8 mouse cellular contexts compared by ENCODE assay signal in the genomic region with DNA sequence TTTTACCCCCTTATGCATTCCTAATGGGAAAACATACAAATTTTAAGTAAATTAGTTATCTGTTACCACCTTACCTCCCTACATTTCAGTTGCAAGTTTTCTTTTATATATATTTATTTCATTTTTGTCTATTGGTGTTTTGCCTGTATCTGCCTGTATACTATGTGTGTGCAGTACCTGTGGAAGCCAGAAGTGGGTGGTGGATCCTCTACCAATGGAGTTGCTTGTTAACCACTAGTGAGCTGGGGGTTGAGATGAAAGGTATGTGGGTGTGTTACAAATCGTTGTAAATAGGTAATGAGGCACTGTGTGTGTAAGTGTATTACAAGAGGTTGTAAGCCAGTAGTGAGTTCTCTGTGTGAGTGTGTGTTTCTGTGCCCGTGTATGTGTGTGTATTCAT. TPM values are rescaled to one million over a fixed set of nuclear protein-coding genes. Genes with fewer than 3 reads are reported as not detected.
A peak's percentile ranks its signal among the peaks of the same experiment; 100 is the strongest.
DNase-seq lines count a peak whose midpoint lies in the region; ATAC-seq lines count a peak whose summit lies in the region.

No protein-coding gene starts in this region.

- H3K9me3 ChIP-seq in kidney, embryonic 15.5 days (replicated peaks) = no peaks in the 10 kb centered on the region
- H3K9me3 ChIP-seq in hindbrain, embryonic 13.5 days = no peaks in the 10 kb centered on the region

- H3K4me3 ChIP-seq in kidney, embryonic 15.5 days (replicated peaks) = peak overlapping the region; percentile 88
- H3K4me3 ChIP-seq in hindbrain, embryonic 13.5 days = peak overlapping the region; percentile 82

- no peak for ATAC-seq in kidney, embryonic 15.5 days (replicated peaks; ENCODE audit: low FRiP score)
- ATAC-seq in activated CD4-positive, CD25-positive, alpha-beta regulatory T cell, adult 4 months = peak; percentile 4
- ATAC-seq in hindbrain, embryonic 13.5 days (ENCODE audit: low FRiP score) = no peak

- peak overlapping the region; percentile 66 for H3K4me2 ChIP-seq in kidney, embryonic 15.5 days
- peak overlapping the region; percentile 86 for H3K4me2 ChIP-seq in hindbrain, embryonic 13.5 days

- H3K27ac ChIP-seq in kidney, embryonic 15.5 days = no peak overlapping the region
- no peak overlapping the region for H3K27ac ChIP-seq in hindbrain, embryonic 13.5 days

- peaks cover 22% of the 10 kb centered on the region for H3K36me3 ChIP-seq in kidney, embryonic 15.5 days
- H3K36me3 ChIP-seq in hindbrain, embryonic 13.5 days = peaks cover 16% of the 10 kb centered on the region

- WGBS in kidney, embryonic 15.5 days = 49% methylated on average over 2 of the region's 2 CpGs
- 91% methylated on average over 2 of the region's 2 CpGs for WGBS in hindbrain, embryonic 13.5 days

- H3K27me3 ChIP-seq in kidney, embryonic 15.5 days = no peaks in the 10 kb centered on the region
- no peaks in the 10 kb centered on the region for H3K27me3 ChIP-seq in hindbrain, embryonic 13.5 days

- no peak overlapping the region for H3K9ac ChIP-seq in kidney, embryonic 15.5 days
- H3K9ac ChIP-seq in hindbrain, embryonic 13.5 days = peak overlapping the region; percentile 91; the same call in 1 of the 2 replicates

- intact Hi-C loops in left cerebral cortex, postnatal 36 days (cut with DNase I) = loop anchor here (5.0 kb wide), 1 partner anchor 122 kb away; no protein-coding TSS in a partner anchor

- DNase-seq in kidney, adult 8-10 months = no peak
- peak; percentile 28 for DNase-seq in lung, postnatal 10 days
- DNase-seq in thymus, postnatal 14 days = peak; percentile 39
- DNase-seq in left cerebral cortex, postnatal 36 days (ENCODE audit: low spot score in 2 of 2) = no peak
- no peak for DNase-seq in ovary, postnatal 10 days (ENCODE audit: low spot score)

- H3K4me1 ChIP-seq in kidney, embryonic 15.5 days = peaks cover 27% of the 10 kb centered on the region
- peaks cover 29% of the 10 kb centered on the region for H3K4me1 ChIP-seq in hindbrain, embryonic 13.5 days (replicated peaks)

RNA-seq across cellular contexts. Expression of a gene that starts 1.3 kb away (rescaled TPM):
- 79.3 and 79.4 TPM in 2 replicates for polyA plus RNA-seq in kidney, embryonic 15.5 days (2015; fragmentation: Nextera tagmentation; extraction: Ambion mirVana)
- 10 to 100 TPM; 25.6 to 30.2 TPM for polyA plus RNA-seq in activated CD4-positive, CD25-positive, alpha-beta regulatory T cell, adult 4 months (2017; shearing (Covaris generic))
- polyA plus RNA-seq in hindbrain, embryonic 13.5 days (2015; fragmentation: Nextera tagmentation; extraction: Ambion mirVana) = 107 and 111 TPM in 2 replicates
- 100 to 1,000 TPM in 1 of 2 experiments, 10 to 100 TPM in 1; 96.3 to 103 TPM for total RNA-seq in left cerebral cortex, postnatal 36 days (2021)

RNA-seq across cellular contexts. Expression of a gene that starts 2.7 kb away (rescaled TPM):
- 33.5 and 34.4 TPM in 2 replicates for polyA plus RNA-seq in kidney, embryonic 15.5 days (2015; fragmentation: Nextera tagmentation; extraction: Ambion mirVana)
- 10 to 100 TPM; 34.5 to 35.6 TPM for polyA plus RNA-seq in activated CD4-positive, CD25-positive, alpha-beta regulatory T cell, adult 4 months (2017; shearing (Covaris generic))
- polyA plus RNA-seq in hindbrain, embryonic 13.5 days (2015; fragmentation: Nextera tagmentation; extraction: Ambion mirVana) = 17.4 and 17.5 TPM in 2 replicates
- 1 to 10 TPM; 7.0 to 7.3 TPM for total RNA-seq in left cerebral cortex, postnatal 36 days (2021)

RNA-seq across cellular contexts. Expression of a gene that starts 50.8 kb away (rescaled TPM):
- polyA plus RNA-seq in kidney, embryonic 15.5 days (2015; fragmentation: Nextera tagmentation; extraction: Ambion mirVana) = 91.2 and 91.8 TPM in 2 replicates
- 10 to 100 TPM; 73.9 to 78.8 TPM for polyA plus RNA-seq in activated CD4-positive, CD25-positive, alpha-beta regulatory T cell, adult 4 months (2017; shearing (Covaris generic))
- 157 and 158 TPM in 2 replicates for polyA plus RNA-seq in hindbrain, embryonic 13.5 days (2015; fragmentation: Nextera tagmentation; extraction: Ambion mirVana)
- total RNA-seq in left cerebral cortex, postnatal 36 days (2021) = 100 to 1,000 TPM; 117 to 122 TPM

RNA-seq across cellular contexts. Expression of a gene that starts 56.2 kb away (rescaled TPM):
- 105 and 114 TPM in 2 replicates for polyA plus RNA-seq in kidney, embryonic 15.5 days (2015; fragmentation: Nextera tagmentation; extraction: Ambion mirVana)
- polyA plus RNA-seq in activated CD4-positive, CD25-positive, alpha-beta regulatory T cell, adult 4 months (2017; shearing (Covaris generic)) = 100 to 1,000 TPM in 1 of 2 experiments, 10 to 100 TPM in 1; 86.9 to 124 TPM
- 106 and 113 TPM in 2 replicates for polyA plus RNA-seq in hindbrain, embryonic 13.5 days (2015; fragmentation: Nextera tagmentation; extraction: Ambion mirVana)
- total RNA-seq in left cerebral cortex, postnatal 36 days (2021) = 10 to 100 TPM; 49.3 to 71.7 TPM

Comparison
In these comparisons a context has a peak if more than half of its experiments do, and no peak if none do; other contexts are left out.
1. DNase-seq: peak in lung, postnatal 10 days (single experiment) and thymus, postnatal 14 days (single experiment); none in kidney, adult 8-10 months (0 of 2), left cerebral cortex, postnatal 36 days (0 of 2) and ovary, postnatal 10 days (single experiment).